Mouse (Mus musculus) spleen, postnatal 36 days (tissue): ENCODE results near the gene Tgfb1.
"Not testable (repeated sequence)": the region's sequence is repeated elsewhere in the genome, so short reads cannot be mapped to it uniquely, and the experiment has no call there.

Experiments
- DNase-seq, 2 experiments: peaks; one replicate each; pipeline ENCODE4 v3.0.0; 2022; ENCODE audit warnings: low spot score in 2 of 2, mixed read lengths in 1 of 2

Tgfb1 gene

DNA sequence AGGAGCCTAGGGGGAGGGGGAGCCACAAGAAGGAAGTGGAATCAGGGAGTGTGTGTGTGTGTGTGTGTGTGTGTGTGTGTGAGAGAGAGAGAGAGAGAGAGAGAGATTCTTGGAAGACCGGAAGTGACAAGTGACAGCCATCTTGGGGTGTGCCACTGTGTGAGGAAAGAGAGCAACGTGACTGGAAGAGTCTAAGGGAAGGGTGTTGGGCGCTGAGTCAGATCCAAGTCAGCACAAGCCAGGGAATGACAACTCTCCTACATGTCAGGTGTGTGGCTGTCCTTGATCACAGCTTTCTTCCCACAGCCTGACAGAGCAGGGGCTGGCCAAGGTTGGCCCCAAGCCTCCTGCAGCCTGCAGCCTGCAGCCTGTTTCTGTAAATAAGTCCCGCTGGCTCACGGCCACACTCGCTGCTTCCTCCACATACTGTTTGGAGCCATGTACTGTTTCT, 19.0 kb downstream of the Tgfb1 start:
- DNase-seq, result no peak

GRCm38 (mm10) chr7:25706578-25707170, 19.9 kb downstream of the Tgfb1 start:
- peak; percentile 57 to 65 for DNase-seq

- DNase-seq, result peak in 1 of 2 experiments; percentile 55
Measured at GRCm38 (mm10) chr7:25707581-25708292, 20.9 kb downstream of the Tgfb1 start.

DNA sequence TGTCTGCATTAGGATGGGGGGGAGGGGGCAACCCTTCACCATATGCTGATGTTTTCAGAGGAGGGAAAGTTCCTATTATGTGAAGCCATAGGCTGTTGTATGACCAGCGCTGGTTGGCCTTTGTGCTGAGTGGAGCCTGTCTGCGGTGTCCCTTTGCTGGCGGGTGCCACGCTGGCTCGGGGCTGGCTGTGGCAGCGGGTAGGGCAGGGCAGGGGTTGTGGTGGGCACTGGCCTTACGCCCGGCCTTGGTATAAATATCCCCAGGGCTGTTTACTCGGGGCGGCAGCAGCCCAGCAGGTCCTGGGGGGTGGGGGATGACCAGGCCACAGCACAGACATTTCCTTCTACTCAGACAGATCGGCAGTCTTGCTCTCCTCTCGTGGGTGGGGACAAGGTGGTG, 23.2 kb downstream of the Tgfb1 start:
- DNase-seq, result no peak

DNA sequence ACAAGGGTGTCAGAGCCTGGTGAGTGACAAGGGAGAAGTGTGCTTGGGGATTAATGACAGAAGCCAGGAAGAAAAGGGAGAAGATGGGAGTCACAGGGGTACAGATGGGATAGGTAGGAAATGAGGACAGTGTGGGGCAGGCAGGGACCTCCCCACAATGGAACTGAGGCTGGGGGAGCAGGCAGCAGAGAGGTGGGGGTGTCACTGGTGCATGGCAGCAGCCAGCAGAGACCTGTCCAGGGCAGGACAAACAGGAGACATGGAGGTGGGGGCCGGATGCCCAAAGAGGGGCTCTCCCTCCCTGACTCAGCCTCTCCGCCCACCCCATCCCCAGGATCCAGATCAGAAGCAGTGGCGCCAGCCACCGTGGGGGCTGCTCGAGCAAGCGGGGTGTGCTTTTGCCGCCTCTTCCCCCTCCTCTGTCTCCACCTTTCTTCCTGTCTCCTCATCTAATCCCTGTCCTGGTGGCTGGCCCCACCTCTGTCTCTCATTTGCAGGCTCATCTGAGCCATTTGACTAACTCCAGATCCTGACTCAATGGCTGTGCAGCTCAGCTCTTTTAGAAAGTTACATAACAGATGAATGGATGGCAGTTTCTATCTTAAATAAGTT, 23.8 kb downstream of the Tgfb1 start:
- DNase-seq, result peak in 1 of 2 experiments; percentile 9

DNA sequence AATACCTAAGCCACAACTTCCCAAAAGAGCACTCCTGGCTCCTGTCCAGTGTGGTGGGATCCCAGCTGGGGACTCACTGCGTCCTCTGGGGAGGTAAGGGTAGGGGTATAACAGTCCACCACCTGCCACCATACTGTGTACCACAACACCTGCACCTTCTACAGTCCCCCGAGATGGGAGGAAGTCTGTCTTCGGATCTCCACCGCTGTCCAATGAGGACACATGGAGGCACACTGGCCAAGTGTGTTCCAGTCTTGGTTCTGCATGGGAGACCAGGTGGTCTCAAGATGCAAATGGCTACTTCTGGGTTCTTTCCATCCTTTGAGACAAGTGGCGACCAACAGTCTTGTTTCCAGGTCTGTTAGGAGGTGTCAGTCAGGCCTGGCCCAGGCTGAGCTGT, 24.4 kb downstream of the Tgfb1 start:
- peak in 1 of 2 experiments; percentile 30 for DNase-seq

DNA sequence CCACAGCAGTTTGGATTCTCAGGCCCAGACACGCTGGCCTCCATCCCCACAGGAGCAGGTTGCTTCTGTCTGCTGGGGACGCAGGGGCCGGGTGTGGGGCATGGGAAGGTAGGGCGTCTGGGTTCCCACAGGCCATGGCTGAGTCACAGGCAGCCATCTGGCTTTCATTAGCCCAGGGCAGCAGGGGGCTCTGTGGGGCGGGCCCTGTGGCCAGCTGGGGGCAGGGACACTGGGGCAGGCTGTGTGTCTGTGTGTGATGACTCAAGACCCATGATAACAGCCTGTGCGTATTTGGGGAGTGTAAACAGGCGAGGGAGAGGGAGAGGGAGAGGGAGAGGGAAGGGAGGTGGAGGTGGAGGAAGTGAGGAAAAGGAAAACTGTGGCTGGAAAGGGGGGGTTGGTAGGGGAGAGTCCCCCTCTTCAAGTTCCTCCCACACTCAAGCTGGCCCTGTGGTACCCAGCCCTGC, 25.0 kb downstream of the Tgfb1 start:
- peak in 1 of 2 experiments; percentile 20 for DNase-seq

GRCm38 (mm10) chr7:25712801-25713200, 26.0 kb downstream of the Tgfb1 start:
- no peak for DNase-seq

- DNase-seq, result no peak
Measured at GRCm38 (mm10) chr7:25714581-25714980, 27.8 kb downstream of the Tgfb1 start.

- DNase-seq, result no peak
Measured at GRCm38 (mm10) chr7:25715731-25716271, 29.0 kb downstream of the Tgfb1 start.

- DNase-seq, result no peak
Measured at GRCm38 (mm10) chr7:25717478-25717877, 30.7 kb downstream of the Tgfb1 start.

GRCm38 (mm10) chr7:25718788-25719417, 32.1 kb downstream of the Tgfb1 start, which contains the start of gene Ccdc97:
Gene Ccdc97, minus strand, starts transcription at chr7:25719088.
- peak; percentile 92 to 95 for DNase-seq

- DNase-seq, result peak; percentile 38 to 48
Measured at GRCm38 (mm10) chr7:25719761-25720610, 33.2 kb downstream of the Tgfb1 start.

DNA sequence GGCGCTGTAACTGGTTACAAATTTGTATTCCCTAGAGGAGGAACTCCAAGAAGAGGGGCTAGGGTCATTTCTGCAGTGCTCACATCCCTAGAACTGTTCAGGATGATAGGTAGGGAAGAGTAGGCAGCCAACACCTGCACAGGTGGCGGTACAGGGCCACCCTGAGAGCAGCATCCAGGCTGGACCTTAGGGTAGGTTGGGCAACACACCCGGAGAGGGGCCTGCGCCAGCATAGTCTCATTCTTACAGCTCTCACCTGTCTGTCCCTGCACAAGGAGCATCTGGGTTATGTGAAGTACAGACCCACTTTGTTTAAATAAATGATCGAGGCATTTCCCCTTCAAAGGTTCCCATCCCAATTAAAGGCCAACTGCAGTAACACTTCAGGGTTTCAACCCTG, 34.0 kb downstream of the Tgfb1 start:
- DNase-seq, result no peak

- not testable (repeated sequence) for DNase-seq
Measured at GRCm38 (mm10) chr7:25721776-25722175, 35.0 kb downstream of the Tgfb1 start.

- no peak for DNase-seq
Measured at GRCm38 (mm10) chr7:25725886-25726285, 39.1 kb downstream of the Tgfb1 start.

DNA sequence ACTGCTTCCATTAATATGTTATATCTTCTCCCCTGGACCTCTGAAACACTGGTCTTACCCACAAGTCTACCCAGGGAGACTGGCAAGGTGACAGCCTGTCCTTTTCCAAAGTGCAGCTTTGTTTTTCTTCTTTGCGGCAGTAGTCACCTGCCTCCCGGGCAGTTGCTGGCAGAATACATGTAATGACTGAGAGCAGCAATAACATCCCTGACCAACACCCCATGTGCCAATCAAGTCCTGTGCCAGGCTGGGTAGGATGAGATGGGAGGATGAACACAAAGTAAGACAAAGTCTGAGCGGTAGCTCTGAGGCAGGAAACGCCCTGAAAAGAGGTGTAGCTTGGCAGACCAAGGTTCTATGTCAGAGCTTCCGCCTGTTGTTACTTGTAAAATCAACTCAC, 41.0 kb downstream of the Tgfb1 start:
- no peak for DNase-seq

DNA sequence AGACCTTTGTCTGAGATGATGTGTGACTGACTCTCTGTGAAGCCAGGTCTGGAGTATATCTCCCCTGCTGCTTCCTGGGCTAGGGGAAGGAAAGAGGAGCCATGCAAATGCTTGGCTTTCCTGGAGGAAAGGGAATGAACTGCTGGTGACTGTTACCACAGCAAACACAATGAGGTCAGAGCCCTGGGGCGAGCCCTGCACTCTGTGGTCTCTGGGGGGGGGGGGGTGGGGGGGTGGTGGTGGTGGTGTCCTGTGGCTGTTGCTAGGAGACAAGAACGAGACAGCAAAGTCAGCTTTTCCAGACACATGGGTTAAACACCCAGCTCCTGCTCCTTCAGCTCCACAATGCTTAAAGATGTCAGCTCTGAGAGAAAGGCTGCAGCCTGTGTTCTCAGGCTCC, 42.6 kb downstream of the Tgfb1 start:
- DNase-seq, result no peak

GRCm38 (mm10) chr7:25729862-25730261, 43.1 kb downstream of the Tgfb1 start:
- DNase-seq, result no peak

GRCm38 (mm10) chr7:25731294-25732055, 44.7 kb downstream of the Tgfb1 start:
- no peak for DNase-seq
